Mouse (Mus musculus) frontal cortex, postnatal 14 days (tissue): Measurements from ENCODE around the gene Top3b.
"Not testable (repeated sequence)": the region's sequence is repeated elsewhere in the genome, so short reads cannot be mapped to it uniquely, and the experiment has no call there.

Experiments used
- DNase-seq, 2 experiments: peaks; one replicate each; pipeline ENCODE4 v3.0.0; 2022; ENCODE audit warnings: low spot score in 2 of 2

Top3b gene

DNA sequence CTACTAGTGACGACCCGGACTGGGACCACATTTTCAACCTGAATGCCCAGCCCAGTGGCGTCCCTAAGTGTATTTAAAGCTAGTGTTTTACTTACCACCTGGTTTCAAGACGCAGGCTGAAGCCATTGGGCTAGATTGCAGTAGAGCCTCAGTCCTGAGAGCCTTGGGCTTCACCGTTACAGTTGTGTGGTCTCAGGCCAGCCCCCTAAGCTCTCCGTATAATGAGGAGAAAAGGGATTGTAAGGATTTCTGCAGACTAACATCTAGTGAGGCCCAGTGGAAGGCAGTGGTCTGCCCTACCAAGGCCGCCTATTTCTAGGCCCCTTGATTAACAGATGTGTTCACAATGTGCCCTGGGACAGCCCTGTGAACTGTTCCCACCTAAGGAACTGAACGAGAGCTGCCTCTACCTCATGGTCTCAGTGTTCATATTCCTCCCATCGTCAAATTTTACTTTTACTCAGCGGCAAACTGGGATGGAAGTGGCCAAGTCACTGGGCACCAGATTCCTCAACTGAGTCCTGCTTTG lies 26.6 kb downstream of the Top3b start:
- DNase-seq, result no peak

DNA sequence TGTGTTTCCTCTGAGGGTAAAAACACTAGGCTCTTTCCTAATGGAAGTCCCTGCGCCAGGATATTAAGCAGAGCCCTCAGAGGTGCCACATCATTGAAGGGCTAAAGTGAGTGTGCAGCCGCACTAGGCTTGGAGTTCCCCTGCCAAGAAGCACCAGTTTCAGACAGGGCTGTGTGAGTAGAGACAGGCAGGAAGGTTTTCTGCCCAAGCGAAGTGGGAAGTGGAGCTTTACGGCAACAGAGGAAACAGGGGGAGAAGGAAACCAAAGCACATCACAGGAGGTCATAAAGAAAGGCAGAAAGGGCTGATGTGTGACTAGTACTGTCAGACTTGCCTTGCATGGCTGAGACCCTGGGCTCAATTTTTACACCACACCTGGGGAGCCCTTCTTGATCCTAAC lies 31.8 kb downstream of the Top3b start:
- no peak for DNase-seq

DNA sequence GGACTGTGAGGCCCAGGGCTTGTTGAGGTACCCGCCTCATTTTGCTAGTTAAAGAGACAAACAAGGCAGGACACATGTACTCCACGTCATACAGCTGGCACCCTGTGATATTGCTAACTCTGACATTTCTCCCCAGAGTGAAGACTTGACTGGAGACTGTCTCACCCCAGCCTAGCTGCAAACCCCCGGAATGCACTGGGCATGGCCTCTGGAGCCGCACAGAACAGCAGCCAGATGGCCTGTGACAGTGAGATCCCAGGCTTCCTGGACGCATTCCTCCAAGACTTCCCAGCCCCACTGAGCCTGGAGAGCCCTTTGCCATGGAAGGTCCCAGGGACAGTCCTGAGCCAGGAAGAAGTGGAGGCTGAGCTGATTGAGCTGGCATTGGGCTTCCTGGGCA lies 32.7 kb downstream of the Top3b start:
- DNase-seq, result no peak

DNA sequence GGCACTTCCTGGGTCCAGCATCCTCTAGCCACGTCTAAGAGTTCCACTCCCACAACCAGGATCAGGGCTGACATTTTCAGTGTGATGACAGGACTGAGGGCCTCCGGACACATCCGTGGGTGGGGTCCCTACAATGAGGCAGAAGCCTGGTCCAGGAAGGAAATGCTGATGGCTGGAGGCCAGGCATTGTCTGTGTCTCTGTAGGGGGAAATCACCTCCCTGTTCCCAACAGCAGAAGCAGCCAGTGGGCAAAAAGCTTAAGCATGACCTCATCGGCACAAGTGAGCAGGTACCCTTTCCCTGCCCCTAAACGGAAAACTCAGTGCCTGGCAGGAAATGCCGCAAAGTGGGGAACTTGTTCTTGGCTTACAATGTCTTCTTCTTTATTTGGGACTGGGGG lies 37.3 kb downstream of the Top3b start:
- no peak for DNase-seq

DNA sequence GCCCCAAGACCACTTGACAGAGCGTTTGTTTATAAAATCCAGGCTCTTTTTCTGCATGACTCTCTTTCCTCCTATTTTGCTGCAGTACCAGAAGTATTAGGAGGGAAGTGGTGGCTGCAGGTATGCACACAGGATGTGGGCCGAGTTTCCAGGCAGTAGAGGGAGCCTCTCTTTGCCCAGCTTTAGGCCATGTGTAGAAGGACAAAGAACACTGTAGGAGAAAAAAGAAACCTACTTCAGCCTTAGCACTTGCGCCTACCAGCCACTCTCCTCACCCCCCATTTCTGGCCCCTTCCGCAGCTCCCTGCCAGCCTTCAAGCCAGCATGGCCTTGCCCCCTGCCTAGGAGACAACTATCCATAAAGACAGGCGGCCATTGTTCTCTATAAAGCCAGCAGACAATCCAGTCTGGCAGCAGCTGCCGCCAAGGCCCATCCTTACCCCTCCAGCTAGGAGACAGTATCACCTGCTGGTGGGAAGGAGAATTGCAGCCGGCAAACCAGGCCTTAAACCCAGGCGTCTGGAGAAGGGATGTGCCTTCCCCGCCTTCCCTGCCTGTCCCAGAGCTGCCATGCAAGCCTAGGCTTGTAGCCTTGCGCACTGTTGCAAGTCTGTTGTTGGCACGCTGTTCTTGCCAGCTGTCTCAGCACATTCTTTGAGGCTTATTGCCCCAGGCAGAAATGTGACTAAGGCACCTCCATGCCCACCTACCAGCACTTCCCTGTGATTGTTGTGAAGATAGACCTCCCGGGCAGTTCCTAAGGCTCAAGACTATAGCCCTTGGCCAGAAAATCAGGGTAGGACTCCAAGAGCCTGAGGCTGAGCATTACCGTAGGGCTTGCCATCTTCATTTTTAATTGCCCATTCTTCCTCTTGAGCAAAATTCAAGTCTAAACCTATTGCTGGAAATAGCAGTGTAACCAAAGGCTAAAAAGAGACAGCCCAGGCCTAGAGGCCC lies 41.4 kb downstream of the Top3b start:
- DNase-seq, result peak; percentile 66 to 72

DNA sequence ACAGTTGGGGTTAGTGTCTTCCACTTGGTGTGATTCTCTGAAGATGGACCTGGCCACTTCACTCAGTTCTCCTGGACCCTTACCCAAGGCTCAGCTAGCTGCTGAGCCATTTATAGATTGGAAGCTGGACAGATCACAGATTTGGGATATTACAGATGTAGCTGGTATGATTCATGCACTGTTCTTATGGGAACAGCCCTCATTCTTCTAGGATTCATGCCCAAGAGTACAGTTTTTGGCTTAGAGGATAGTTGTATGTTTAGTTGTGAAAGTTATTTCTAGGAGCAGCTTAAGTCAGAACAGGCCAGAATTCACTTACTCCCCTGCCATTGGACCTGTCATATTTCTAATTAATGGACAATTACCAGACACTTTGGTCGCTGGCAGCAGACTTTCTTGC lies 42.9 kb downstream of the Top3b start:
- DNase-seq, result no peak

DNA sequence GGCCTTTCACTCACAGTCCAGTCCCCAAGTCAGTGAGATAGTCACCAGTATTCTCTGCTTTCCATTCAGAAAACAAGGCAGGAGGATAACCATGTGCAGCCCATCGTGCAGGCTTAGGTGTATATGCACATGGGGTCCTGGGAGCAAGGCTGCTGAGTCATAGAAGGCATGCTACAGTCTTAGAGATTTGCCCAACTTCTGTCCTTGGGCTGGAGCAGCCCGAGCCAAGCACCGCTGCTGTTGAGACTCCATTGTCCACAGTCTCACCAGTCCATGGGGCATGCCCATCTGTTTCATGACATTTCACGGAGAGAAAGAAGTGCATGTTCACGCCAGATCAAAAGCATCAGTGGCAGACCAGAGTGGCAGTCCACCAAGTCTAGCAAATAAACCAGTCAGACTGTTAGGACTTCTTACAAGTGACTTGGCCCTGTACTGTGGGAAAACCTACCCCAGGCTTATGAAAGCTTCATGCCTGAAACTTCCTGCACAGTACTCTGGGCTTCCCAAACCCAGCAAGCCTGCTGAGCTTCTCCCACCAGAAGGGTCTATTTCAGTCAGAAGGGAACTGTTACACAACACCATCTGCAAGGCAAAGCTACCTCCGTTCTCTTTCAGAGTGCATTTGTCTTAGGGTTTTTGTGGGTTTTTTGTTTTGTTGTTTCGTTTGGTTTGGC lies 48.0 kb downstream of the Top3b start:
- DNase-seq, result no peak

DNA sequence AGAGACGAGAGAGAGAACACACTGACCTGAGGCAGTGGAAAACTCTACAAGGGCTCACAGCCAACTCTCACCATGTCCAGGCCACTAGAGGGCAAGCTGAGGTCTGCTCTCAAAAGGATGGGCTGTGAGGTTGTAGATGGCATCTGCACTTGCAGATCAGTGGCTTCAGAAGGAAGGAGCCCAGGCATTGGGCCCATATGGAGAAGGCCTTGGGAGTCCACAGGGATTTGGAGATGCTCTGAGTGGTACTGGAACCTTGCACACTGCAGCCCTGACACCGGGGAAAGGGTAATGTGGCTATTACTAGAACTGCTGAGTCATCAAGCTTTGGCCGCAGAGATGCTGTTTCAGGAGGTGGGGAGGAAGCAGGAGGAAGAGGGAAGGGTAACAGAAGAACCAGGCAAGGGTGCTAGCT lies 50.5 kb downstream of the Top3b start:
- peak in 1 of 2 experiments; percentile 43 for DNase-seq

DNA sequence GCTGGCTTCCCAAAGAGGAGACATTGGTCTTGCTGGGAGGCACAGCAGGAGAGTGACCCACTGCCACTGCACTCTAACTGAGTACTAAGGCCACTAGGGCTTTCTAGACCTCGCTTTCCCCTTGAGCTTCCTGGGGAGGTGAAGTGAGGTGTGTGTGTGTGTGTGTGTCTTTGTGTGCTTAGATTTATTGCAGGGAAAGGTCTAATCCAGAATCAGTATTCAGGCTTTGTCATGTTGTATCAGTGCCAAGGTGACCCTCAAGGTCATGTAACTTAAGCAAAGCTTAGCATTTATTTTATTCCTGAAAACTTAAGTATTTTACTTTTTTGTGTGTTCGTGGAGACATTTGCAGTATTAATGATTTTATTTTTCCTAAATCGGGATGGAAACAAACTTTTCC lies 53.9 kb downstream of the Top3b start:
- no peak for DNase-seq

DNA sequence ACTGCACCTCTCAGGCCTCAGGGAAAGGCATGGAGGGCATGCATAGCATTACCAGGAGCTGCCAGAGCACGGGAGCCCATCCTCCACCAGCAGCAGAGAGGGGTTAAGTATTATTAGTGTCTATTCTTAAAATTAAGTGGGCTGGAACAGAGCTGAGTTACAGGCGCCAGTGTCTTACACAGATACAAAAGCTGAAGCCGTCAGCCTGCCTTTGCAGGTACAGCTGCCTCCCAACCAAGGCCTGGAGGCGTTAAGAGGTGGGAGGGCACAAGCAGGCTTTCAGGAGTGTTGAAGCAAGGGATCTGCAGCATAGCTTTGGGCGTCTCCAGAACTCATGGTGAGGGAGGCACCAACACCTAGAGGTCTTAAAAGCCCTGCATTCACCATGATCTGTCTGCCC lies 56.0 kb downstream of the Top3b start:
- DNase-seq, result peak in 1 of 2 experiments; percentile 39

DNA sequence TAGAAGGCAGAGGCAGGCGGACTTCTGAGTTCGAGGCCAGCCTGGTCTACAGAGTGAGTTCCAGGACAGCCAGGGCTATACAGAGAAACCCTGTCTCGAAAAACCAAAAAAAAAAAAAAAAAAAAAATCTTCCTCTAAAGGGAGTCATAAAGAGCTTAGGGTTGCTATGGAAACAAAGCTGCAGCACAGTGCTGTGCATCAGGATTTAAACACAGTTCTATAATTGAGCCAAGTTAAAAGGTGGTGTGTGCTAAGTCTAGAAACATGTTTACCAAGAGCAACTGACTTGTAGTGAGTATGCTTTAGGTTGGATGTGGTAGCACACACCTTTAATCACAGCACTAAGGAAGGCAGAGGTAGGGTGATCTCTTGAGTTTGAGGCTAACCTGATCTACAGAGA lies 58.4 kb downstream of the Top3b start:
- DNase-seq, result not testable (repeated sequence)

DNA sequence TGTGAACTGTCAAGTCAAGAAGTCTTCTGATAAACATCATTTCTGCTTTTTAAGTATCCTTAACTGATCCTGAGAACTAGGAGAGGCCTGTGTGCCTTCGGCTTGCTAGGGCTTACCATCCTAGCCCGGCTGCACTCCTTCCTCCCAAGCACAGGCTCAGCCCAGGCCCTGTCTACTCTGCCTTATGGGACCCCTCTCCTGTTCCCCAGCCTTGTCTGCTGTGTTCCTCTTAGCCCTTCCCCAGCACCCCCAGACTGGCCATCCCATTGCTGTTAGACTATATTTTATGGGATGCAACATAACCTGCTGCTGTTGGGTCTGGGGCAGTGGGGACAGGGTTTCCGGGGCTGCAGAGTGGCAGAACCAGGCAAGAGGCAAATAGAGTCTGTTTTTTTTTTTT lies 59.8 kb downstream of the Top3b start:
- peak in 1 of 2 experiments; percentile 7 for DNase-seq

DNA sequence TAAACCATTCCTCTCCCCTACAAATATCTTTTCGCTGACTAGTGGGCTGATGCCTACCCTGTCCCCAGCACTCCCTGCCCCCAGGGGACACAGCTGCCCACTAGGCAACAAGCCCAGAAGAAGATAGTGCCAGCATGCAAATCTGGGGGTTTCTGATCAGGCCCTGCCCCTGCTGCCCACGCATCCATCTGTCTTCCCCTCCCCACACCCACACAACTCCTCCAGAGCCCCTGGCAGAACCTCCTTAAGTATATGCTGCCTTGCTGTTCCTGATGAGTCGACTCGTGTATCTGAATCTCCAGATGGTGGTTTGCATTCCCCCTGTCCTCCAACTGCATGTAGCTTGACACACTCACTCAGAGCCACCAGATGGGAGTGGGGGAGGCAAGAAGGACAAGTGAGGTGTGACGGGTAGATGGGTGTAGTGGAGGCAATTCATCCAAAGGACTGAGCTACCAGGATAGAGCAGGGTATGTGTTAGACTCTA lies 60.3 kb downstream of the Top3b start:
- DNase-seq, result peak; percentile 71 to 86

DNA sequence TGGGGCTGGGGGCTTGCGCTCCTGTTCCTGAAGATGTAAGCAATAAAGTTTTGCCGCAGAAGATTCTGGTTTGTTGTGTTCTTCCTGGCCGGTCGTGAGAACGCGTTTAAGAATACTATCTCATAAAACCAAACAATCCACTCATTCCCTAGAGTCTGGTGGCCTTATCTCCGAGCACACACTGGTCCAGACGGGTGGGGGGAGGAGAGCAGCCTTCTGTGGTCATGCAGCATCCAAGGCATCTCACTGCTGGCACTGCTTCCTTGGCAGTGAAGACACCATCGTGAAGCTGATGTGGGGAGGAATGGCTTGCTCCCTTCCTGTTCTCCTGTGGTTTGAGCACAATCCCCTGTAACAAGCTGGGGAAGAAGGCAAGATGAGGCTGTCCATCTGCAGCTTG lies 69.0 kb downstream of the Top3b start:
- DNase-seq, result no peak

DNA sequence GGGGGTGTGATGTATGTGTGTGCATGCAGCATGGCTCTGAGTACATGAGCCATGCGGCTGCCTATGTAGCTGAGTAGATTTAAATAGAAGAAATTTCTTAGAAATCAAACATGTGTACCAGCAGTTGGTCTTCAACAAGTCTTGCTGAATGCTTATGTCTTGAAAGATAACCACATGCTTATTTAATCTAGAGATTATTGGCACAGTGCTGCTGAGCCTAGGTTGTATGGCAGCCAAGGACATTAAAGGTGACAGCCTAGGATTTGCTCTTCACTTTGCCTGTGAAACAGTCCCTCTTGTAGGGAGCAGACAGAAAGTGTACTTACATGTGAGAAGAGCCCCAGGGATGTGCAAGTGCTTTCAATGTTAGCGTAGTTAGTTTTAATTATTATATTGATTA lies 70.5 kb downstream of the Top3b start:
- no peak for DNase-seq
